Mouse (Mus musculus): Measurements from ENCODE around the gene Sppl2c. TPM values are rescaled to one million over a fixed set of nuclear protein-coding genes. Genes with fewer than 3 reads are reported as not detected.
A peak's percentile ranks its signal among the peaks of the same experiment; 100 is the strongest.
"Not testable (repeated sequence)": the region's sequence is repeated elsewhere in the genome, so short reads cannot be mapped to it uniquely, and the experiment has no call there.

Sppl2c gene
- polyA plus RNA-seq, 1 experiment from 2014 or later: not detected

GRCm38 (mm10) chr11:104209041-104209440, 22.9 kb downstream of the Sppl2c start:
- no peak overlapping the region for H3K4me3 ChIP-seq
- WGBS: 74% methylated on average over 3 of the region's 3 CpGs
- H3K4me1 ChIP-seq (replicated peaks): no peaks in the 10 kb centered on the region
- H3K36me3 ChIP-seq: no peaks in the 10 kb centered on the region
- no peaks in the 10 kb centered on the region; the same call in 1 of the 2 replicates for H3K27me3 ChIP-seq (ENCODE audit: insufficient read depth, poor library complexity, severe bottlenecking)
- no peaks in the 10 kb centered on the region for H3K9me3 ChIP-seq
- no peak overlapping the region for H3K27ac ChIP-seq
- DNase-seq (ENCODE audit: low spot score): no peak

DNA sequence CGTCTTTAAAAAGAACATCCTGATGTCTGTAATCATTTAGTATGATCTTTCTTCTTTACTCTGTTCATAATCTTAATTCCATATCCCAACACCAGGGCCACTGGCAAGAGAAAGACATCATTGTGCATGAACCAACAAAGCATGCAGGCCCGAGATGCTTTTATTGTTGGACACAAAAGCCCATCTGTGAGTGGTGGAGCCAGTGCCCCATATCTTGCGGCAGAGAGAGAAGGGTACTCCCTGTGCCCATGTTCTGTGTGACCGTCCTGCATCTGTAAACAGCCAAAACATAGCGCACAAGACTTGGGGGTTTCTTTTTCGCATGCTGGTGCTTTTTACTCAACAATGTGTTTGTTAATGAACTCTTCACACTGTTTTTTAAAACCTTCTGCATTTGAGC, 25.1 kb downstream of the Sppl2c start:
- no peak overlapping the region for H3K27ac ChIP-seq

DNA sequence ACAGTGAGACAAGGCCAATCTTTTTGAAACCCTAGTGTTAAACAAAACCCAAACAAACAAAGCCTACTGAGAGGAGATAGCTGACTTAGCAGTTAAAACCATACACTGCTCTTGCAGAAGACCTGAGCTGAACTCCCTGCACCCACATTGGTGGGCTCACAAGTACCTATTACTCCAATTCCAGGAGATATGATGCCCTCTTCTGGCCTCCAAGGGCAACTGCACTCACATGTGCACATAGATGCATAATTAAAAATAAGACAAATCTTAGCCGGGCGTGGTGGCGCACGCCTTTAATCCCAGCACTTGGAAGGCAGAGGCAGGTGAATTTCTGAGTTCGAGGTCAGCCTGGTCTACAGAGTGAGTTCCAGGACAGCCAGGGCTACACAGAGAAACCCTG, 28.0 kb downstream of the Sppl2c start:
- not testable (repeated sequence) for DNase-seq (ENCODE audit: low spot score); H3K27ac ChIP-seq; H3K4me1 ChIP-seq (replicated peaks); H3K9me3 ChIP-seq; H3K36me3 ChIP-seq; H3K4me3 ChIP-seq; H3K27me3 ChIP-seq (ENCODE audit: insufficient read depth, poor library complexity, severe bottlenecking)
- WGBS: 96% methylated on average over 5 of the region's 5 CpGs

More for the DNA sequence above, 25.1 kb downstream of the Sppl2c start:
- no peak overlapping the region for H3K4me3 ChIP-seq
- no peaks in the 10 kb centered on the region for H3K9me3 ChIP-seq
- H3K27me3 ChIP-seq (ENCODE audit: insufficient read depth, poor library complexity, severe bottlenecking): no peaks in the 10 kb centered on the region; the same call in 1 of the 2 replicates
- peaks cover 5% of the 10 kb centered on the region; the same call in 1 of the 2 replicates for H3K4me1 ChIP-seq (replicated peaks)
- WGBS: 82% methylated on average over 6 of the region's 6 CpGs
- H3K36me3 ChIP-seq: no peaks in the 10 kb centered on the region
- no peak for DNase-seq (ENCODE audit: low spot score)

DNA sequence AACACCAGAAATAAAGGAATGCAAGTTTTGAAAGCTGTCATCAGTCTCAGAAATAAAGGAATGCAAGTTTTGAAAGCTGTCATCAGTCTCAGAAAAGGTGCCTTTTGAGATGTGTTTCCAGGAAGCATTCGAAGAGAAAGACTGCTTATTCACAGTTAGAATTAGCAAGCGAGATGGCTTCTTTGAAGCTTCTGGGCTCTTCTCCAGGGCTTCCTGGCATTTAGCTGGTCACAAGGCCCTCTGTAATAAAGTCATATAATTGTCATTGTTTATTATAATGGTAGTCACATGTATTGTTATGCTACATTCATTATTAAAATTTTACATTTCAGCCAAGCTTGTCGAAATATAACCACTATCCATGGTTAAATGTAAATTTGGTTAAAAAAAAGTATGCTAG, 31.9 kb downstream of the Sppl2c start:
- no peaks in the 10 kb centered on the region for H3K9me3 ChIP-seq
- no peak for DNase-seq (ENCODE audit: low spot score)
- no peaks in the 10 kb centered on the region for H3K36me3 ChIP-seq
- H3K4me1 ChIP-seq (replicated peaks): peaks cover 10% of the 10 kb centered on the region
- 79% methylated on average over 3 of the region's 3 CpGs for WGBS
- no peaks in the 10 kb centered on the region for H3K27me3 ChIP-seq (ENCODE audit: insufficient read depth, poor library complexity, severe bottlenecking)
- no peak overlapping the region for H3K4me3 ChIP-seq
- no peak overlapping the region for H3K27ac ChIP-seq

DNA sequence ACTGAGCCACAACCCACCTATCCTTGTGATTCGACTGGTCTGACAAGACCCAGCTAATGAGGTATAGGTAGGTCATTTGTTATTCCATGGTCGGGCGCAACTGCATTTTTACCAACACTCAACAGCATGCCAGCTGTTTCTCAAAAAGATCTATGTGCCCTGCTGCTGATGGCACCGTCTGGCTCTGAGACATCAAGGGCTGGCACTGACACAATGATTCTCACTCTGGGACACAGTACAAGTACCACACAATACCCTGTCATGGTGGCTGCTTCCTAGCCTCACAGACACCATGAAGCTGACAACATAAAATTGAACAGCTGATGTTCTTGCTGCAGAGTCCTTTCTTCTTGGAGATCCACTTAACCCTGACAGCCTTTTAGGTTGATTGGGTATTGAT, 34.2 kb downstream of the Sppl2c start:
- Histone ChIP-seq H3K4me1 (replicated peaks) (peaks cover 5% of the 10 kb centered on the region; the same call in 1 of the 2 replicates), H3K27ac (no peak overlapping the region), H3K27me3 (ENCODE audit: insufficient read depth, poor library complexity, severe bottlenecking) (no peaks in the 10 kb centered on the region), H3K4me3 (no peak overlapping the region), H3K36me3 (no peaks in the 10 kb centered on the region), H3K9me3 (no peaks in the 10 kb centered on the region)
- DNase-seq (ENCODE audit: low spot score): no peak
- WGBS: 85% methylated on average over 4 of the region's 4 CpGs

- H3K9me3 ChIP-seq: no peaks in the 10 kb centered on the region
- H3K27ac ChIP-seq: no peak overlapping the region
- no peaks in the 10 kb centered on the region for H3K27me3 ChIP-seq (ENCODE audit: insufficient read depth, poor library complexity, severe bottlenecking)
- no peaks in the 10 kb centered on the region for H3K36me3 ChIP-seq
- WGBS: 80% methylated on average over 5 of the region's 5 CpGs
- H3K4me3 ChIP-seq: no peak overlapping the region
- H3K4me1 ChIP-seq (replicated peaks): peaks cover 5% of the 10 kb centered on the region; the same call in 1 of the 2 replicates
- no peak for DNase-seq (ENCODE audit: low spot score)
These were observed 35.6 kb downstream of the Sppl2c start for GRCm38 (mm10) chr11:104221751-104222150.

DNA sequence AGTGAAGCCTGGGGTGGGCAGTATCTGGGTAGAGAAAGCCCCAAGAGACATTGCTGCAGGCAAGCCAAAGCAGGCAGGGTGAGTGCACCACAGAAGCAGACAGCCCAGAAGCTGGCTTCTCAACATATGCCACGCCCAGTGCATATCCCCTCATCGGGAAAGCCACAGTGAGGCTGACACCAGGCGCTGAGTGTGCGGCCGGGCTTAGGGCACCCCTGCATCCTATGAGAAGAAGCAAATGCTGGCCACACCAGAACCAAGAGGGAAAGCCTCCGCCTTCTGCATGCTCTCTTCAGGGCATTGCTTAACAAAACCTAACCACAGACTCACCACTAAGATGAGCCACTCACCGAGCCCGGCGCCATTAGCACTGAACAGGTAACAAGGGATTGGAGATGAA, 37.2 kb downstream of the Sppl2c start:
- DNase-seq (ENCODE audit: low spot score): no peak
- no peaks in the 10 kb centered on the region for H3K9me3 ChIP-seq
- no peaks in the 10 kb centered on the region for H3K4me1 ChIP-seq (replicated peaks)
- no peaks in the 10 kb centered on the region for H3K27me3 ChIP-seq (ENCODE audit: insufficient read depth, poor library complexity, severe bottlenecking)
- H3K27ac ChIP-seq: no peak overlapping the region
- H3K4me3 ChIP-seq: no peak overlapping the region
- WGBS: 86% methylated on average over 9 of the region's 9 CpGs
- H3K36me3 ChIP-seq: no peaks in the 10 kb centered on the region

- WGBS: 74% methylated on average over 4 of the region's 4 CpGs
- peaks cover 49% of the 10 kb centered on the region for H3K27me3 ChIP-seq (ENCODE audit: insufficient read depth, poor library complexity, severe bottlenecking)
These were observed 43.3 kb downstream of the Sppl2c start for GRCm38 (mm10) chr11:104229391-104229790.

GRCm38 (mm10) chr11:104230066-104230778, 44.1 kb downstream of the Sppl2c start:
- Histone ChIP-seq H3K4me1 (replicated peaks) (peaks cover 49% of the 10 kb centered on the region), H3K36me3 (no peaks in the 10 kb centered on the region), H3K9me3 (no peaks in the 10 kb centered on the region), H3K27ac (peak overlapping the region; percentile 91; the same call in 1 of the 2 replicates), H3K4me3 (peak overlapping the region; percentile 73), H3K27me3 (ENCODE audit: insufficient read depth, poor library complexity, severe bottlenecking) (peaks cover 57% of the 10 kb centered on the region)
- WGBS: 13% methylated on average over 9 of the region's 9 CpGs
- DNase-seq (ENCODE audit: low spot score): peak; percentile 17

More at GRCm38 (mm10) chr11:104229391-104229790, 43.3 kb downstream of the Sppl2c start:
- Histone ChIP-seq H3K9me3 (no peaks in the 10 kb centered on the region), H3K4me3 (no peak overlapping the region), H3K27ac (no peak overlapping the region), H3K36me3 (no peaks in the 10 kb centered on the region), H3K4me1 (replicated peaks) (peaks cover 41% of the 10 kb centered on the region)
- DNase-seq (ENCODE audit: low spot score): no peak

DNA sequence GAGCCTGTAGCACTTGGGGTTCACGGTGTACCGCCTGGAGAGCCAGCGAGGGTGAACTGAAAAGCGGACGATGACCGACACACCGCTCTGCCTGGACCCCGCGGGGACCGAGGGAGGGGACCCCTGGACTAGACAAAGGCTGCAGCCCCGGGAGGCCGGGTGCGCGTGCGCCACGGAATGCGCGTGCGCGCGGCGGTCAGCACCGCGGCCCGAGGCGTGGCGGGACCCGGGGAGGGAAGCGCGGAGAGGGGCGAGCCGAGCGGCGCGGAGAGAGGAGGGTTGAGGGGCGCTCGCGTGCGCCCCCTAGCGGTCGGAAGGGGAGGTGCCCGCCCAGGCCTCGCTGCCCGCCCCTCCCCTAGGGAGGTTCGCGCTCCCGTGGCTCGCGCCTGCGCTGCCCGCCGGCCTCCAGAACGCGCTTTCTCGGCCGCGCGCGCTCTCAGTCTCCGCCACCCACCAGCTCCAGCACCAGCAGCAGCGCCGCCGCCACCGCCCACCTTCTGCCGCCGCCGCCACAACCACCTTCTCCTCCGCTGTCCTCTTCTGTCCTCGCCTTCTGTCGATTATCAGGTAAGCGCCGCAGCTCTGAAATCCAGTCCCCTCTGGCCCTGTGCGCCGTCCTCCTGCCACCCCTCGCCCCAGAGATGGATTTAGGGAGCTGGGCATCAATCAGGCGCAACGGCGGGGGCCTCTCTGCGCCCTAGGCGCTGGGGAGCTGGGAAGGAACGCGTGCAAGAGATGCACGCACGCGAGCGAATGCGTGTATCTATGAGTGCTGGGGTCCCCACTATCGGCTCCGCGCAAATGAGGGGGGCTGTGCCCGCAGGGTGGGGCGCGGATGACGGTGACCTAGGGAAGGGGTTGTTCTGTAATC, 45.1 kb downstream of the Sppl2c start, which contains the start of gene Mapt:
Gene Mapt (plus strand): TSS at position 350 of the 871 bp plus-strand sequence.
- peaks cover 50% of the 10 kb centered on the region for H3K4me1 ChIP-seq (replicated peaks)
- peak within 1 kb of the TSS; percentile 73 for H3K4me3 ChIP-seq
- peak; percentile 90 for DNase-seq (ENCODE audit: low spot score)
- no peaks in the 10 kb centered on the region for H3K9me3 ChIP-seq
- H3K36me3 ChIP-seq: no peaks in the 10 kb centered on the region
- H3K27ac ChIP-seq: peak within 1 kb of the TSS; percentile 91
- H3K27me3 ChIP-seq (ENCODE audit: insufficient read depth, poor library complexity, severe bottlenecking): peaks cover 68% of the 10 kb centered on the region
- under 1% methylated on average over 79 of the region's 94 CpGs for WGBS

- Histone ChIP-seq H3K27ac (peak overlapping the region; percentile 91), H3K4me1 (replicated peaks) (peaks cover 58% of the 10 kb centered on the region), H3K36me3 (no peaks in the 10 kb centered on the region), H3K4me3 (peak overlapping the region; percentile 73), H3K27me3 (ENCODE audit: insufficient read depth, poor library complexity, severe bottlenecking) (peaks cover 79% of the 10 kb centered on the region), H3K9me3 (no peaks in the 10 kb centered on the region)
- WGBS: under 1% methylated on average over 72 of the region's 72 CpGs
- DNase-seq (ENCODE audit: low spot score): peak; percentile 53
These were observed 46.3 kb downstream of the Sppl2c start for GRCm38 (mm10) chr11:104232141-104233061.

GRCm38 (mm10) chr11:104233101-104233500, 47.0 kb downstream of the Sppl2c start:
- H3K27ac ChIP-seq: peak overlapping the region; percentile 91
- peaks cover 86% of the 10 kb centered on the region for H3K27me3 ChIP-seq (ENCODE audit: insufficient read depth, poor library complexity, severe bottlenecking)
- peaks cover 60% of the 10 kb centered on the region for H3K4me1 ChIP-seq (replicated peaks)
- H3K4me3 ChIP-seq: peak overlapping the region; percentile 73
- DNase-seq (ENCODE audit: low spot score): peak; percentile 10
- no peaks in the 10 kb centered on the region for H3K36me3 ChIP-seq
- no peaks in the 10 kb centered on the region for H3K9me3 ChIP-seq
- 0% methylated on average over 10 of the region's 10 CpGs for WGBS
